In the genomic region with DNA sequence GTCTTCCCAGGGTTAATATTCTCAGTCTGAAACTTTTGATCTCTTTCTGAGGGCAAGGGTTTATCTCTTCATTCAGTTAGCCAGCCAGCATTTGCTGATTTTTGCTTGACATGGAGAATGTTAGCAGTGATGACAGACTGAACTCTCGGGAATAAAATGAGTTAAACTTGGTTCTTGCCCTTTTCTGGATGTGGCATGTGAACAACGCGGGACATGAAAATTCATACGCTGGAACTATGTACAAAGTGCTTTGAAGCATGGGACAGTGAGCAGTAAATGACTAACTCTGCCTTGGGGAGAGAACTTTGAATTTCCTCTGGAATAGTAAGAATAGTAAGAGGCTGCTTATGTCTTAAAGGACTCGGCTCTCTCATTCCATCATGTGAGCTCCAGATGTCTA, we compare ENCODE assay signal across 21 mouse cellular contexts.
DNase-seq lines count a peak whose midpoint lies in the region; ATAC-seq and TF ChIP-seq lines count a peak whose summit lies in the region.
"Had no signal": no experiment of that assay in that cellular context is flagged by ENCODE, and none has a peak within 500 bp of the region (broad histone marks: within the 10 kb centered on the region; RNA-seq: fewer than 3 reads in every experiment).

No protein-coding gene starts in this region.

- H3K9ac ChIP-seq in kidney, embryonic 15.5 days: no peak overlapping the region
- H3K9ac ChIP-seq: embryonic facial prominence, embryonic 12.5 days; forebrain, embryonic 13.5 days; forebrain, postnatal 0 days; hindbrain, embryonic 13.5 days had no signal

- no peaks in the 10 kb centered on the region for H3K4me1 ChIP-seq in kidney, embryonic 15.5 days
- no peaks in the 10 kb centered on the region; the same call in 1 of the 2 replicates for H3K4me1 ChIP-seq in testis, adult 2 months (ENCODE audit: control insufficient read depth, insufficient read depth, low read length)
- H3K4me1 ChIP-seq: forebrain, embryonic 13.5 days; heart, embryonic 10.5 days; hindbrain, embryonic 13.5 days had no signal

- intact Hi-C loops in gastrocnemius, adult 2 months (cut with DNase I): loop anchor here (5.0 kb wide), 1 partner anchor 63 kb away; no protein-coding TSS in a partner anchor

- no peak for TF ChIP-seq CTCF in gastrocnemius, adult 2 months (IDR thresholded peaks at IDR 0.05)
- no peak for TF ChIP-seq CTCF in testis, adult 2 months (IDR thresholded peaks at IDR 0.05; ENCODE audit: control insufficient read depth, insufficient read depth, insufficient replicate concordance, low read depth, low read length)

- no peak overlapping the region for H3K4me2 ChIP-seq in kidney, embryonic 15.5 days
- H3K4me2 ChIP-seq: embryonic facial prominence, embryonic 12.5 days; forebrain, embryonic 13.5 days; hindbrain, embryonic 13.5 days had no signal

- H3K9me3 ChIP-seq in kidney, embryonic 15.5 days (replicated peaks): no peaks in the 10 kb centered on the region
- H3K9me3 ChIP-seq: embryonic facial prominence, embryonic 12.5 days; forebrain, embryonic 13.5 days; heart, embryonic 10.5 days; hindbrain, embryonic 13.5 days had no signal

- WGBS in kidney, embryonic 15.5 days: 67% methylated on average over 5 of the region's 5 CpGs

- H3K27ac ChIP-seq in gastrocnemius, adult 2 months: peak overlapping the region; percentile 73
- no peak overlapping the region for H3K27ac ChIP-seq in kidney, embryonic 15.5 days
- peak overlapping the region; percentile 2 for H3K27ac ChIP-seq in testis, adult 2 months (ENCODE audit: control insufficient read depth, insufficient read depth, low read depth, low read length)
- H3K27ac ChIP-seq: embryonic facial prominence, embryonic 12.5 days; forebrain, embryonic 13.5 days; heart, embryonic 10.5 days; hindbrain, embryonic 13.5 days; hindbrain, postnatal 0 days had no signal

- no peak for TF ChIP-seq POLR2A in testis, adult 2 months (IDR thresholded peaks at IDR 0.05; ENCODE audit: control insufficient read depth, low read depth, low read length)

- H3K4me3 ChIP-seq in gastrocnemius, adult 2 months: no peak overlapping the region
- no peak overlapping the region for H3K4me3 ChIP-seq in kidney, embryonic 15.5 days (replicated peaks)
- H3K4me3 ChIP-seq in testis, adult 2 months (ENCODE audit: control insufficient read depth, low read depth, low read length): no peak overlapping the region
- H3K4me3 ChIP-seq: embryonic facial prominence, embryonic 12.5 days; forebrain, embryonic 13.5 days; heart, embryonic 10.5 days; hindbrain, embryonic 13.5 days had no signal

- no peaks in the 10 kb centered on the region for H3K27me3 ChIP-seq in kidney, embryonic 15.5 days
- no peaks in the 10 kb centered on the region for H3K27me3 ChIP-seq in testis, adult 2 months (ENCODE audit: control insufficient read depth, insufficient read depth, low read length)
- H3K27me3 ChIP-seq: embryonic facial prominence, embryonic 12.5 days; forebrain, embryonic 13.5 days; hindbrain, embryonic 13.5 days had no signal

- H3K36me3 ChIP-seq in kidney, embryonic 15.5 days: no peaks in the 10 kb centered on the region
- H3K36me3 ChIP-seq in testis, adult 2 months (ENCODE audit: control insufficient read depth, insufficient read depth, low read length): no peaks in the 10 kb centered on the region; the same call in 1 of the 2 replicates
- H3K36me3 ChIP-seq: embryonic facial prominence, embryonic 12.5 days; heart, embryonic 10.5 days; hindbrain, embryonic 13.5 days had no signal

- DNase-seq in gastrocnemius, adult 2 months: no peak
- no peak for DNase-seq in gastrocnemius, postnatal 4 days (ENCODE audit: low spot score in 2 of 2)
- peak; percentile 20 to 47 for DNase-seq in kidney, adult 8-10 months
- DNase-seq in testis, postnatal 14 days (ENCODE audit: low spot score): no peak
- DNase-seq in T-cell, adult 2 months (ENCODE audit: low spot score): no peak
- DNase-seq: adrenal gland, adult 2 months; adrenal gland, postnatal 25 days; cerebellum, adult 2 months; cerebellum, postnatal 10 days; embryo, embryonic 11 days; forebrain, postnatal 0 days; gastrocnemius, postnatal 25 days; heart, postnatal 10 days had no signal

- no peak for ATAC-seq in kidney, embryonic 15.5 days (replicated peaks; ENCODE audit: low FRiP score)
- ATAC-seq: activated CD4-positive, CD25-positive, alpha-beta regulatory T cell, adult 4 months; forebrain, embryonic 13.5 days; forebrain, postnatal 0 days; hindbrain, postnatal 0 days had no signal

Comparison
In these comparisons a context has a peak if more than half of its experiments do, and no peak if none do; other contexts are left out.
1. DNase-seq: peak in kidney, adult 8-10 months (2 of 2); none in gastrocnemius, adult 2 months (single experiment), gastrocnemius, postnatal 4 days (0 of 2), testis, postnatal 14 days (single experiment) and T-cell, adult 2 months (single experiment).